Mouse (Mus musculus): ENCODE data around the gene Bod1l.
A peak's percentile ranks its signal among the peaks of the same experiment; 100 is the strongest.

- TF ChIP-seq CTCF (IDR thresholded peaks at IDR 0.05; ENCODE audit: extremely low read depth, insufficient read depth, low read length) (peak; percentile 95), POLR2A (IDR thresholded peaks at IDR 0.05; ENCODE audit: extremely low read depth, insufficient read depth, low read length) (no peak)
Measured at GRCm38 (mm10) chr5:41768382-41769040, 75.6 kb downstream of the Bod1l start.
